Mouse (Mus musculus) spleen, adult 2 months (tissue): ENCODE measurements at regions not wholly inside any gene's neighbourhood (a gene's known extent, or its start where the extent isn't known, plus 50 kb on each side); places are given as distances from the start of the nearest gene placed in this dataset.

Experiments used
- CTCF ChIP-seq: fragments of 200-500 bp; IDR thresholded peaks from 2 replicates; pipeline ENCODE4 v1.5.1; 2011; ENCODE audit warnings: mild to moderate bottlenecking, inconsistent platforms; ENCODE audit not compliant: insufficient read depth, insufficient read length, insufficient replicate concordance; ENCODE audit errors: extremely low read depth
- POLR2A ChIP-seq: fragments of 200-500 bp; IDR thresholded peaks from 2 replicates; pipeline ENCODE4 v1.6.1; 2011; ENCODE audit warnings: low read depth, low read length, inconsistent platforms

DNA sequence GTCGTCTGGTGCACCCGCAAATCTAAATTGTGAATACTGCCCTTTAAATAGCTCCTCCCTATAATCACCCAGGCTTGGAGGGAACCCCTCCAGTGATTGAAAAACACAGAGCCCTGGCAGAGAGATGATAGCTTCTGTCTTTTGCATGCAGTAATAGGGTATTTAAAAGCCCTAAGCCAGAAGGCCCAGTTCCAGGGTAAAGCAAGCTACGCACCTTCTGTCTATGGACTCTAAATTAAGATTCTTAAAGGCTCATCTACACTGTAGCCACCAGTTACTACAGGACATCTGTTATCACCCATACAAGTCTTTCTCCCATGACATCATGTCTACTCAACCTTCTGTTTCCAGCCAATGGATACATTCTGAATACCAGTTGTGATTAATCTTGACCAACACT lies 167.8 kb downstream of the Gm11361 start:
- no peak for TF ChIP-seq POLR2A
- TF ChIP-seq CTCF = no peak
